Mouse (Mus musculus): ENCODE measurements around the gene Notch1. TPM values are rescaled to one million over a fixed set of nuclear protein-coding genes. Genes with fewer than 3 reads are reported as not detected.

Gene Notch1
- polyA plus RNA-seq, 1 experiment from 2014 or later, result 23.7 TPM

GRCm38 (mm10) chr2:26486264-26486810, 30.1 kb downstream of the Notch1 start:
- no peaks in the 10 kb centered on the region for H3K9me3 ChIP-seq (ENCODE audit: low read length)
- H3K27me3 ChIP-seq (ENCODE audit: insufficient read depth, low read length), result no peaks in the 10 kb centered on the region
- peak overlapping the region; percentile 33 for H3K9ac ChIP-seq (replicated peaks; ENCODE audit: low read length)
- H3K4me2 ChIP-seq (replicated peaks; ENCODE audit: low read depth, low read length), result peak overlapping the region; percentile 22
- ATAC-seq (ENCODE audit: low FRiP score, low TSS enrichment), result peak; percentile 50
- H3K4me1 ChIP-seq (ENCODE audit: insufficient read depth, low read length), result peaks cover 100% of the 10 kb centered on the region
- H3K27ac ChIP-seq (ENCODE audit: low read length), result peak overlapping the region; percentile 91
- H3K4me3 ChIP-seq (ENCODE audit: low read length), result no peak overlapping the region
- 9% methylated on average over 5 of the region's 5 CpGs for WGBS
- H3K36me3 ChIP-seq (ENCODE audit: insufficient read depth, low read length), result peaks cover 31% of the 10 kb centered on the region

- Histone ChIP-seq H3K27ac (ENCODE audit: low read length) (peak overlapping the region; percentile 91), H3K4me3 (ENCODE audit: low read length) (no peak overlapping the region), H3K36me3 (ENCODE audit: insufficient read depth, low read length) (peaks cover 37% of the 10 kb centered on the region), H3K4me2 (replicated peaks; ENCODE audit: low read depth, low read length) (no peak overlapping the region; the same call in 1 of the 2 replicates), H3K4me1 (ENCODE audit: insufficient read depth, low read length) (peaks cover 100% of the 10 kb centered on the region), H3K27me3 (ENCODE audit: insufficient read depth, low read length) (no peaks in the 10 kb centered on the region), H3K9ac (replicated peaks; ENCODE audit: low read length) (peak overlapping the region; percentile 33), H3K9me3 (ENCODE audit: low read length) (no peaks in the 10 kb centered on the region)
- no peak for ATAC-seq (ENCODE audit: low FRiP score, low TSS enrichment)
- WGBS, result 25% methylated on average over 7 of the region's 7 CpGs
Measured at GRCm38 (mm10) chr2:26485710-26486109, 30.8 kb downstream of the Notch1 start.

GRCm38 (mm10) chr2:26485278-26485677, 31.2 kb downstream of the Notch1 start:
- H3K4me3 ChIP-seq (ENCODE audit: low read length), result no peak overlapping the region
- peak overlapping the region; percentile 91 for H3K27ac ChIP-seq (ENCODE audit: low read length)
- H3K27me3 ChIP-seq (ENCODE audit: insufficient read depth, low read length), result no peaks in the 10 kb centered on the region
- WGBS, result 73% methylated on average over 9 of the region's 9 CpGs
- peak overlapping the region; percentile 7; the same call in 1 of the 2 replicates for H3K9ac ChIP-seq (replicated peaks; ENCODE audit: low read length)
- no peaks in the 10 kb centered on the region for H3K9me3 ChIP-seq (ENCODE audit: low read length)
- no peak overlapping the region for H3K4me2 ChIP-seq (replicated peaks; ENCODE audit: low read depth, low read length)
- peaks cover 95% of the 10 kb centered on the region for H3K4me1 ChIP-seq (ENCODE audit: insufficient read depth, low read length)
- peaks cover 42% of the 10 kb centered on the region for H3K36me3 ChIP-seq (ENCODE audit: insufficient read depth, low read length)
- ATAC-seq (ENCODE audit: low FRiP score, low TSS enrichment), result no peak

GRCm38 (mm10) chr2:26484169-26484568, 32.3 kb downstream of the Notch1 start:
- Histone ChIP-seq H3K9ac (replicated peaks; ENCODE audit: low read length) (no peak overlapping the region), H3K4me2 (replicated peaks; ENCODE audit: low read depth, low read length) (no peak overlapping the region), H3K36me3 (ENCODE audit: insufficient read depth, low read length) (peaks cover 53% of the 10 kb centered on the region), H3K4me3 (ENCODE audit: low read length) (no peak overlapping the region), H3K4me1 (ENCODE audit: insufficient read depth, low read length) (peaks cover 84% of the 10 kb centered on the region), H3K27me3 (ENCODE audit: insufficient read depth, low read length) (no peaks in the 10 kb centered on the region), H3K9me3 (ENCODE audit: low read length) (no peaks in the 10 kb centered on the region), H3K27ac (ENCODE audit: low read length) (peak overlapping the region; percentile 91)
- 87% methylated on average over 10 of the region's 10 CpGs for WGBS
- no peak for ATAC-seq (ENCODE audit: low FRiP score, low TSS enrichment)

GRCm38 (mm10) chr2:26483230-26483869, 33.1 kb downstream of the Notch1 start:
- 50% methylated on average over 13 of the region's 13 CpGs for WGBS
- peaks cover 76% of the 10 kb centered on the region for H3K4me1 ChIP-seq (ENCODE audit: insufficient read depth, low read length)
- H3K4me2 ChIP-seq (replicated peaks; ENCODE audit: low read depth, low read length), result no peak overlapping the region

GRCm38 (mm10) chr2:26482824-26483223, 33.6 kb downstream of the Notch1 start:
- no peak for ATAC-seq (ENCODE audit: low FRiP score, low TSS enrichment)
- Histone ChIP-seq H3K9ac (replicated peaks; ENCODE audit: low read length) (peak overlapping the region; percentile 13), H3K4me2 (replicated peaks; ENCODE audit: low read depth, low read length) (no peak overlapping the region; the same call in 1 of the 2 replicates), H3K27ac (ENCODE audit: low read length) (peak overlapping the region; percentile 91), H3K27me3 (ENCODE audit: insufficient read depth, low read length) (no peaks in the 10 kb centered on the region), H3K9me3 (ENCODE audit: low read length) (no peaks in the 10 kb centered on the region), H3K36me3 (ENCODE audit: insufficient read depth, low read length) (peaks cover 66% of the 10 kb centered on the region), H3K4me1 (ENCODE audit: insufficient read depth, low read length) (peaks cover 71% of the 10 kb centered on the region), H3K4me3 (ENCODE audit: low read length) (no peak overlapping the region)
- 81% methylated on average over 3 of the region's 3 CpGs for WGBS

More at GRCm38 (mm10) chr2:26483230-26483869, 33.1 kb downstream of the Notch1 start:
- peak overlapping the region; percentile 91 for H3K27ac ChIP-seq (ENCODE audit: low read length)
- H3K9me3 ChIP-seq (ENCODE audit: low read length), result no peaks in the 10 kb centered on the region
- peak overlapping the region; percentile 13 for H3K9ac ChIP-seq (replicated peaks; ENCODE audit: low read length)
- no peaks in the 10 kb centered on the region for H3K27me3 ChIP-seq (ENCODE audit: insufficient read depth, low read length)
- ATAC-seq (ENCODE audit: low FRiP score, low TSS enrichment), result no peak
- peaks cover 61% of the 10 kb centered on the region for H3K36me3 ChIP-seq (ENCODE audit: insufficient read depth, low read length)
- no peak overlapping the region for H3K4me3 ChIP-seq (ENCODE audit: low read length)

- H3K27ac ChIP-seq (ENCODE audit: low read length), result peak overlapping the region; percentile 91
- no peak overlapping the region; the same call in 1 of the 2 replicates for H3K4me2 ChIP-seq (replicated peaks; ENCODE audit: low read depth, low read length)
- ATAC-seq (ENCODE audit: low FRiP score, low TSS enrichment), result peak; percentile 68
- no peak overlapping the region for H3K4me3 ChIP-seq (ENCODE audit: low read length)
- no peaks in the 10 kb centered on the region for H3K27me3 ChIP-seq (ENCODE audit: insufficient read depth, low read length)
- H3K4me1 ChIP-seq (ENCODE audit: insufficient read depth, low read length), result peaks cover 62% of the 10 kb centered on the region
- no peaks in the 10 kb centered on the region for H3K9me3 ChIP-seq (ENCODE audit: low read length)
- peaks cover 75% of the 10 kb centered on the region for H3K36me3 ChIP-seq (ENCODE audit: insufficient read depth, low read length)
- 62% methylated on average over 10 of the region's 10 CpGs for WGBS
- peak overlapping the region; percentile 18; the same call in 1 of the 2 replicates for H3K9ac ChIP-seq (replicated peaks; ENCODE audit: low read length)
Measured at GRCm38 (mm10) chr2:26481724-26482495, 34.6 kb downstream of the Notch1 start.

GRCm38 (mm10) chr2:26480911-26481310, 35.6 kb downstream of the Notch1 start:
- Histone ChIP-seq H3K9ac (replicated peaks; ENCODE audit: low read length) (no peak overlapping the region), H3K4me2 (replicated peaks; ENCODE audit: low read depth, low read length) (no peak overlapping the region), H3K27ac (ENCODE audit: low read length) (no peak overlapping the region; the same call in 1 of the 2 replicates), H3K36me3 (ENCODE audit: insufficient read depth, low read length) (peaks cover 85% of the 10 kb centered on the region), H3K9me3 (ENCODE audit: low read length) (no peaks in the 10 kb centered on the region), H3K4me3 (ENCODE audit: low read length) (no peak overlapping the region), H3K4me1 (ENCODE audit: insufficient read depth, low read length) (peaks cover 52% of the 10 kb centered on the region), H3K27me3 (ENCODE audit: insufficient read depth, low read length) (no peaks in the 10 kb centered on the region)
- no peak for ATAC-seq (ENCODE audit: low FRiP score, low TSS enrichment)
- WGBS, result 90% methylated on average over 12 of the region's 12 CpGs

GRCm38 (mm10) chr2:26478685-26479205, 37.7 kb downstream of the Notch1 start:
- Histone ChIP-seq H3K4me2 (replicated peaks; ENCODE audit: low read depth, low read length) (no peak overlapping the region), H3K27ac (ENCODE audit: low read length) (no peak overlapping the region), H3K4me3 (ENCODE audit: low read length) (no peak overlapping the region), H3K4me1 (ENCODE audit: insufficient read depth, low read length) (peaks cover 30% of the 10 kb centered on the region), H3K36me3 (ENCODE audit: insufficient read depth, low read length) (peaks cover 89% of the 10 kb centered on the region), H3K9ac (replicated peaks; ENCODE audit: low read length) (no peak overlapping the region), H3K27me3 (ENCODE audit: insufficient read depth, low read length) (no peaks in the 10 kb centered on the region), H3K9me3 (ENCODE audit: low read length) (no peaks in the 10 kb centered on the region)
- WGBS, result 93% methylated on average over 2 of the region's 2 CpGs
- ATAC-seq (ENCODE audit: low FRiP score, low TSS enrichment), result no peak
